Mouse (Mus musculus): ENCODE results near the gene Tmem89. TPM values are rescaled to one million over a fixed set of nuclear protein-coding genes. Genes with fewer than 3 reads are reported as not detected.

Tmem89 gene
- polyA plus RNA-seq (2015; fragmentation: Nextera tagmentation; extraction: Ambion mirVana), result not detected in 2 replicates

GRCm38 (mm10) chr9:108914491-108914890 lies at the start of gene Tmem89:
Gene Tmem89 (plus strand): TSS chr9:108914619.
- Histone ChIP-seq H3K4me1 (replicated peaks; ENCODE audit: control insufficient read depth, insufficient read depth, low read length) (peaks cover 6% of the 10 kb centered on the region), H3K9me3 (ENCODE audit: control insufficient read depth, low read length) (no peaks in the 10 kb centered on the region), H3K27ac (ENCODE audit: low read length) (no peak within 1 kb of the TSS), H3K27me3 (replicated peaks; ENCODE audit: control insufficient read depth, insufficient read depth, low read length) (no peaks in the 10 kb centered on the region), H3K9ac (replicated peaks; ENCODE audit: low read depth, low read length) (no peak within 1 kb of the TSS), H3K4me3 (replicated peaks; ENCODE audit: low read length) (no peak within 1 kb of the TSS), H3K36me3 (ENCODE audit: control insufficient read depth, insufficient read depth) (no peaks in the 10 kb centered on the region), H3K4me2 (ENCODE audit: low read length) (no peak within 1 kb of the TSS)
- WGBS, result 52% methylated on average over 6 of the region's 6 CpGs
- ATAC-seq, result peak; percentile 63

GRCm38 (mm10) chr9:108912308-108912707 lies 2.1 kb upstream of the Tmem89 start:
- Histone ChIP-seq H3K4me1 (replicated peaks; ENCODE audit: control insufficient read depth, insufficient read depth, low read length) (peaks cover 6% of the 10 kb centered on the region), H3K36me3 (ENCODE audit: control insufficient read depth, insufficient read depth) (no peaks in the 10 kb centered on the region), H3K9me3 (ENCODE audit: control insufficient read depth, low read length) (no peaks in the 10 kb centered on the region), H3K4me3 (replicated peaks; ENCODE audit: low read length) (no peak overlapping the region), H3K9ac (replicated peaks; ENCODE audit: low read depth, low read length) (no peak overlapping the region), H3K4me2 (ENCODE audit: low read length) (no peak overlapping the region), H3K27me3 (replicated peaks; ENCODE audit: control insufficient read depth, insufficient read depth, low read length) (no peaks in the 10 kb centered on the region), H3K27ac (ENCODE audit: low read length) (no peak overlapping the region)
- 76% methylated on average over 6 of the region's 6 CpGs for WGBS
- no peak for ATAC-seq

- Histone ChIP-seq H3K4me1 (replicated peaks; ENCODE audit: control insufficient read depth, insufficient read depth, low read length) (peaks cover 6% of the 10 kb centered on the region), H3K36me3 (ENCODE audit: control insufficient read depth, insufficient read depth) (no peaks in the 10 kb centered on the region), H3K4me3 (replicated peaks; ENCODE audit: low read length) (no peak overlapping the region), H3K9ac (replicated peaks; ENCODE audit: low read depth, low read length) (no peak overlapping the region), H3K27me3 (replicated peaks; ENCODE audit: control insufficient read depth, insufficient read depth, low read length) (no peaks in the 10 kb centered on the region), H3K4me2 (ENCODE audit: low read length) (no peak overlapping the region), H3K27ac (ENCODE audit: low read length) (no peak overlapping the region), H3K9me3 (ENCODE audit: control insufficient read depth, low read length) (no peaks in the 10 kb centered on the region)
- ATAC-seq, result no peak
- 90% methylated on average over 7 of the region's 7 CpGs for WGBS
Observed at GRCm38 (mm10) chr9:108913161-108913560, 1.3 kb upstream of the Tmem89 start.

GRCm38 (mm10) chr9:108913621-108914020 lies 798 bp upstream of the Tmem89 start:
- ATAC-seq, result no peak
- WGBS, result 77% methylated on average over 10 of the region's 10 CpGs
- no peak overlapping the region for H3K27ac ChIP-seq (ENCODE audit: low read length)

GRCm38 (mm10) chr9:108925897-108926296 lies 11.5 kb downstream of the Tmem89 start:
- no peak overlapping the region for H3K27ac ChIP-seq (ENCODE audit: low read length)
- H3K27me3 ChIP-seq (replicated peaks; ENCODE audit: control insufficient read depth, insufficient read depth, low read length), result no peaks in the 10 kb centered on the region
- H3K9ac ChIP-seq (replicated peaks; ENCODE audit: low read depth, low read length), result no peak overlapping the region
- H3K4me1 ChIP-seq (replicated peaks; ENCODE audit: control insufficient read depth, insufficient read depth, low read length), result no peaks in the 10 kb centered on the region
- no peak overlapping the region for H3K4me3 ChIP-seq (replicated peaks; ENCODE audit: low read length)
- 0 out of 2 replicates have a peak, but pooled peaks cover 3% of the 10 kb centered on the region for H3K9me3 ChIP-seq (ENCODE audit: control insufficient read depth, low read length)
- no peak for ATAC-seq
- WGBS, result 80% methylated on average over 8 of the region's 8 CpGs
- H3K4me2 ChIP-seq (ENCODE audit: low read length), result no peak overlapping the region
- H3K36me3 ChIP-seq (ENCODE audit: control insufficient read depth, insufficient read depth), result no peaks in the 10 kb centered on the region

More at GRCm38 (mm10) chr9:108913621-108914020, 798 bp upstream of the Tmem89 start:
- H3K9me3 ChIP-seq (ENCODE audit: control insufficient read depth, low read length), result no peaks in the 10 kb centered on the region
- no peak overlapping the region for H3K4me3 ChIP-seq (replicated peaks; ENCODE audit: low read length)
- peaks cover 6% of the 10 kb centered on the region for H3K4me1 ChIP-seq (replicated peaks; ENCODE audit: control insufficient read depth, insufficient read depth, low read length)
- H3K27me3 ChIP-seq (replicated peaks; ENCODE audit: control insufficient read depth, insufficient read depth, low read length), result no peaks in the 10 kb centered on the region
- H3K9ac ChIP-seq (replicated peaks; ENCODE audit: low read depth, low read length), result no peak overlapping the region
- H3K36me3 ChIP-seq (ENCODE audit: control insufficient read depth, insufficient read depth), result no peaks in the 10 kb centered on the region
- H3K4me2 ChIP-seq (ENCODE audit: low read length), result no peak overlapping the region

GRCm38 (mm10) chr9:108928424-108928823 lies 14.0 kb downstream of the Tmem89 start:
- H3K9me3 ChIP-seq (ENCODE audit: control insufficient read depth, low read length), result no peaks in the 10 kb centered on the region
- H3K9ac ChIP-seq (replicated peaks; ENCODE audit: low read depth, low read length), result no peak overlapping the region
- no peaks in the 10 kb centered on the region for H3K4me1 ChIP-seq (replicated peaks; ENCODE audit: control insufficient read depth, insufficient read depth, low read length)
- ATAC-seq, result no peak
- H3K4me2 ChIP-seq (ENCODE audit: low read length), result no peak overlapping the region
- H3K36me3 ChIP-seq (ENCODE audit: control insufficient read depth, insufficient read depth), result no peaks in the 10 kb centered on the region
- H3K27ac ChIP-seq (ENCODE audit: low read length), result no peak overlapping the region
- WGBS, result 88% methylated on average over 3 of the region's 3 CpGs
- no peaks in the 10 kb centered on the region for H3K27me3 ChIP-seq (replicated peaks; ENCODE audit: control insufficient read depth, insufficient read depth, low read length)
- no peak overlapping the region for H3K4me3 ChIP-seq (replicated peaks; ENCODE audit: low read length)

- 11% methylated on average over 3 of the region's 3 CpGs for WGBS
- Histone ChIP-seq H3K36me3 (ENCODE audit: control insufficient read depth, insufficient read depth) (peaks cover 9% of the 10 kb centered on the region), H3K27ac (ENCODE audit: low read length) (no peak overlapping the region), H3K4me1 (replicated peaks; ENCODE audit: control insufficient read depth, insufficient read depth, low read length) (peaks cover 8% of the 10 kb centered on the region), H3K9me3 (ENCODE audit: control insufficient read depth, low read length) (no peaks in the 10 kb centered on the region), H3K9ac (replicated peaks; ENCODE audit: low read depth, low read length) (no peak overlapping the region), H3K4me3 (replicated peaks; ENCODE audit: low read length) (peak overlapping the region; percentile 98), H3K4me2 (ENCODE audit: low read length) (peak overlapping the region; percentile 38), H3K27me3 (replicated peaks; ENCODE audit: control insufficient read depth, insufficient read depth, low read length) (no peaks in the 10 kb centered on the region)
- ATAC-seq, result no peak
Observed at GRCm38 (mm10) chr9:108935991-108936390, 21.6 kb downstream of the Tmem89 start.

GRCm38 (mm10) chr9:108936418-108937364 lies 22.3 kb downstream of the Tmem89 start, which contains the start of gene Uqcrc1:
Gene Uqcrc1 (plus strand): TSS chr9:108936633.
- Histone ChIP-seq H3K4me1 (replicated peaks; ENCODE audit: control insufficient read depth, insufficient read depth, low read length) (peaks cover 8% of the 10 kb centered on the region), H3K9me3 (ENCODE audit: control insufficient read depth, low read length) (no peaks in the 10 kb centered on the region), H3K9ac (replicated peaks; ENCODE audit: low read depth, low read length) (peak within 1 kb of the TSS; percentile 95), H3K36me3 (ENCODE audit: control insufficient read depth, insufficient read depth) (peaks cover 13% of the 10 kb centered on the region), H3K4me2 (ENCODE audit: low read length) (peak within 1 kb of the TSS; percentile 83), H3K4me3 (replicated peaks; ENCODE audit: low read length) (peak within 1 kb of the TSS; percentile 98), H3K27me3 (replicated peaks; ENCODE audit: control insufficient read depth, insufficient read depth, low read length) (no peaks in the 10 kb centered on the region), H3K27ac (ENCODE audit: low read length) (no peak within 1 kb of the TSS; the same call in 1 of the 2 replicates)
- ATAC-seq, result peak; percentile 86
- WGBS, result under 1% methylated on average over 58 of the region's 58 CpGs

- ATAC-seq, result no peak
- H3K27ac ChIP-seq (ENCODE audit: low read length), result no peak overlapping the region
Observed at GRCm38 (mm10) chr9:108945111-108945510, 30.7 kb downstream of the Tmem89 start.

More at GRCm38 (mm10) chr9:108945111-108945510, 30.7 kb downstream of the Tmem89 start:
- H3K27me3 ChIP-seq (replicated peaks; ENCODE audit: control insufficient read depth, insufficient read depth, low read length), result no peaks in the 10 kb centered on the region
- no peaks in the 10 kb centered on the region for H3K9me3 ChIP-seq (ENCODE audit: control insufficient read depth, low read length)
- H3K9ac ChIP-seq (replicated peaks; ENCODE audit: low read depth, low read length), result no peak overlapping the region
- 87% methylated on average over 9 of the region's 9 CpGs for WGBS
- H3K4me2 ChIP-seq (ENCODE audit: low read length), result no peak overlapping the region
- peaks cover 59% of the 10 kb centered on the region for H3K36me3 ChIP-seq (ENCODE audit: control insufficient read depth, insufficient read depth)
- H3K4me1 ChIP-seq (replicated peaks; ENCODE audit: control insufficient read depth, insufficient read depth, low read length), result no peaks in the 10 kb centered on the region; the same call in 1 of the 2 replicates
- H3K4me3 ChIP-seq (replicated peaks; ENCODE audit: low read length), result no peak overlapping the region

Data from forebrain, embryonic 16.5 days (tissue).